Mouse (Mus musculus) liver, embryonic 14.5 days (tissue): ENCODE measurements around the gene Atp6v1b1.

Source experiments
- CTCF ChIP-seq: IDR thresholded peaks from 2 replicates; pipeline ENCODE4 v1.5.1; 2016; ENCODE audit warnings: antibody characterized with exemption, low read depth, control low read depth
- EP300 ChIP-seq: IDR thresholded peaks from 2 replicates; pipeline ENCODE4 v1.6.1; 2016; ENCODE audit warnings: antibody characterized with exemption, low read depth

- TF ChIP-seq EP300 = no peak
- TF ChIP-seq CTCF = no peak
Measured at GRCm38 (mm10) chr6:83791251-83791890, 48.6 kb downstream of the Atp6v1b1 start.
